Mouse (Mus musculus) intestine, postnatal 0 days (tissue): Measurements from ENCODE around the gene Srcin1. TPM values are rescaled to one million over a fixed set of nuclear protein-coding genes. Genes with fewer than 3 reads are reported as not detected.

Source experiments
- ATAC-seq: fragments of 200-750 bp; cut with Nextera tagmentation; 2 replicates; pipeline ENCODE4 v1.8.0; 2017; ENCODE audit warnings: mild to moderate bottlenecking, moderate TSS enrichment, moderate library complexity
- H3K27ac ChIP-seq: fragments of 300-500 bp; sonication (generic); 2 replicates; pipeline ENCODE4 v1.5.1; 2014; ENCODE audit warnings: mild to moderate bottlenecking, low read depth, low read length, moderate library complexity
- H3K27me3 ChIP-seq: fragments of 300-500 bp; sonication (generic); replicated peaks from 2 replicates; pipeline ENCODE4 v1.6.1; 2014; ENCODE audit warnings: low read length, mixed read lengths; ENCODE audit not compliant: control insufficient read depth, insufficient read depth
- H3K36me3 ChIP-seq: fragments of 300-500 bp; sonication (generic); 2 replicates; pipeline ENCODE4 v1.6.1; 2014; ENCODE audit warnings: mild to moderate bottlenecking, moderate library complexity; ENCODE audit not compliant: control insufficient read depth, insufficient read depth
- H3K4me1 ChIP-seq: fragments of 300-500 bp; sonication (generic); replicated peaks from 2 replicates; pipeline ENCODE4 v1.6.1; 2014; ENCODE audit warnings: antibody characterized with exemption, low read length, mixed read lengths; ENCODE audit not compliant: control insufficient read depth, insufficient read depth
- H3K4me2 ChIP-seq: fragments of 300-500 bp; sonication (generic); replicated peaks from 2 replicates; pipeline ENCODE4 v1.6.1; 2014; ENCODE audit warnings: low read depth, mild to moderate bottlenecking, moderate library complexity
- H3K4me3 ChIP-seq: fragments of 300-500 bp; sonication (generic); 2 replicates; pipeline ENCODE4 v1.5.1; 2014; ENCODE audit warnings: low read depth, low read length
- H3K9ac ChIP-seq: fragments of 300-500 bp; sonication (generic); 2 replicates; pipeline ENCODE4 v1.6.1; 2014; ENCODE audit warnings: mild to moderate bottlenecking, low read depth, low read length
- H3K9me3 ChIP-seq: fragments of 300-500 bp; sonication (generic); 2 replicates; pipeline ENCODE4 v1.6.1; 2016; ENCODE audit warnings: mixed run types; ENCODE audit not compliant: control insufficient read depth
- CTCF ChIP-seq: sonication (generic); IDR thresholded peaks from 2 replicates; pipeline ENCODE4 v1.5.1; 2016; ENCODE audit warnings: low read depth, mild to moderate bottlenecking, control low read depth, antibody characterized with exemption, moderate library complexity
- WGBS: fragments of 180-500 bp; shearing (Covaris S2); extraction: QIAGEN DNeasy Blood & Tissue Kit; methylation state at CpG from one replicate; pipeline ENCODE4 v1.1.7; 2014; 5-methylcytosine and 5-hydroxymethylcytosine counted together
- polyA plus RNA-seq: library from polyadenylated mRNA; unstranded; fragments of >200 nt; fragmentation: Nextera tagmentation; extraction: Ambion mirVana; gene quantifications from 2 replicates; pipeline ENCODE4 v1.2.1, GENCODE M21; 2015

Srcin1 gene
- polyA plus RNA-seq, 1 experiment from 2014 or later, result 0.18 TPM

DNA sequence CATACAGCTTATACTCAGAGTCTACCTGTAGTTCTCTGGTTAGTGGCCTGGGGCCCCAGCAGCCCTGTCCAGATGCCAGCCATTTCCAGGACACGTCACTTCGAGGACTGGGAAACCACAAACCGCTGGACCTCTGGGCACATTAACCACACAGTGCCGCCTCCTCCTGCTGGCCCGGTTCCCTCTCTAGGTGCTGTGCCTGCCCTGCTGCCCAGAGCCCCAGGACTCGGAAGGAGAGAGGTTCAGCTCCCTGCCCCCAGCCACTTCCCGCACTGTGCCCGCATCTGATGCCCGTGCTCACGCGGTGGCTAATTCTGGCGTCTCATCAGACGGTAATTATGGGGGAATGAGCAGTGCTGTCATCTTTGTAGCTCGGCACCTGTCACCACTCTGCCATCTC lies 12.3 kb downstream of the Srcin1 start:
- no peak overlapping the region for H3K4me3 ChIP-seq
- H3K4me1 ChIP-seq, result no peaks in the 10 kb centered on the region
- no peak for TF ChIP-seq CTCF
- no peaks in the 10 kb centered on the region for H3K36me3 ChIP-seq
- peaks cover 40% of the 10 kb centered on the region for H3K27me3 ChIP-seq
- no peak overlapping the region for H3K27ac ChIP-seq
- WGBS, result 65% methylated on average over 14 of the region's 14 CpGs
- no peak overlapping the region for H3K9ac ChIP-seq
- no peak for ATAC-seq
- H3K4me2 ChIP-seq, result no peak overlapping the region
- no peaks in the 10 kb centered on the region for H3K9me3 ChIP-seq

DNA sequence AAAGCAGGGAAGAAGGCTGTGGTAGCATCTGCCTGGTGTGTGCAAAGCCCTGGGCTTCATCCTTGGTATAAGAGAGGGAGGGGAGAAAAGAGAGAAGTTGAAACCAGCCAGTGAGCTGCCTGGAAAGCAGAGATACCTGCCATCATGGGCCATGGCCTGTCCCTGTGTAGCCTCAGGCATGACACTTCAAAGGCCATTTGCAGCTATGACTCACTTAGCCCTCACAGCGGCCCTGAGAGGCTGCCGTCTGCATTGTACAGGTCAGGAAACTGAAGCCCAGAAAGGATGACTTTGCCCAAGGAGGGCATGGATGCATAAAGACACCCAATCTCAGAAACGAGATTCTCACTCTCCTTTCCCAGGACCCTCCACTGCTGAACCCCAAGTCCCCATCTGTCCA lies 13.4 kb downstream of the Srcin1 start:
- H3K4me1 ChIP-seq, result no peaks in the 10 kb centered on the region
- no peak for TF ChIP-seq CTCF

DNA sequence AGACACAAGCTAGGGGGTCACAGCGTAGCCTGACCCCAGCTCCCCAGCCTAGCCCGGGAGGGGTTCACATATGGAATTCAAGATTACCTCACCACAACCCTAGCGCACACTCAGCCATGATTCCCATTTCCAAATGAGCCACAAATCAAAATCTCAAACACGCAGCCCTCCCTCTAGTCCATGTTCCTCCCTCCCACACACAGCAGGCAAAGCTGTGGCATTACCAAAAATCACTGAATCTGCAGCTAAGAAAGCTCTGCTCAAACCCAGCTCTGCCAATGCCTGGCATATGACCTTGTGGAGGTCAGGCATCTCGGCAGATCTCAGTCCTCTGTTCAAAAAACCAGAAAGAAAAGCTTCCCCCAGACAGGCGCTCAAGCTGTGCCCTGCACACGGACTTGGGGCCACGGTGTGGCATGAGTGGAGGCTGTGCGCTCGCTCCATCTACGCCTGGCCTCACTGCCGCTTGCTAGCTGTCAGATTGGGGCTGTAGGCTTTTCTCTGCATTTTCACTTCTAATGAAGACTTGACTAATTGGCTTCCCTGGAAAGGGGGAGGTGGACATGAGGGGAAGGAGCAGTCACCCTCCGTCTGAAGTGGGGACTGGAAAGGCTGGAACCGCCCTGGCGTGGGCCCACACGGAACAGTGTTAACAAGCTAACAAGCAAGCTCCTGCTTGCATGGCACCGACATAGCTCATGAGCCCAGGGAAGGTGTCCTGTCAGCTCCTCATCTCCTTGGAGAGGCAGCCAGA lies 15.6 kb downstream of the Srcin1 start:
- no peaks in the 10 kb centered on the region for H3K36me3 ChIP-seq
- ATAC-seq, result no peak
- WGBS, result 67% methylated on average over 17 of the region's 17 CpGs
- H3K4me3 ChIP-seq, result no peak overlapping the region
- H3K27ac ChIP-seq, result no peak overlapping the region
- H3K9ac ChIP-seq, result no peak overlapping the region
- no peaks in the 10 kb centered on the region for H3K9me3 ChIP-seq
- H3K4me1 ChIP-seq, result no peaks in the 10 kb centered on the region
- H3K27me3 ChIP-seq, result peaks cover 14% of the 10 kb centered on the region; the same call in 1 of the 2 replicates
- no peak overlapping the region for H3K4me2 ChIP-seq
- TF ChIP-seq CTCF, result no peak

More for the DNA sequence above, 13.4 kb downstream of the Srcin1 start:
- WGBS, result 43% methylated on average over 3 of the region's 3 CpGs
- Histone ChIP-seq H3K27me3 (peaks cover 35% of the 10 kb centered on the region), H3K9ac (no peak overlapping the region), H3K4me2 (no peak overlapping the region), H3K9me3 (no peaks in the 10 kb centered on the region), H3K27ac (no peak overlapping the region), H3K4me3 (no peak overlapping the region), H3K36me3 (no peaks in the 10 kb centered on the region)
- ATAC-seq, result no peak

DNA sequence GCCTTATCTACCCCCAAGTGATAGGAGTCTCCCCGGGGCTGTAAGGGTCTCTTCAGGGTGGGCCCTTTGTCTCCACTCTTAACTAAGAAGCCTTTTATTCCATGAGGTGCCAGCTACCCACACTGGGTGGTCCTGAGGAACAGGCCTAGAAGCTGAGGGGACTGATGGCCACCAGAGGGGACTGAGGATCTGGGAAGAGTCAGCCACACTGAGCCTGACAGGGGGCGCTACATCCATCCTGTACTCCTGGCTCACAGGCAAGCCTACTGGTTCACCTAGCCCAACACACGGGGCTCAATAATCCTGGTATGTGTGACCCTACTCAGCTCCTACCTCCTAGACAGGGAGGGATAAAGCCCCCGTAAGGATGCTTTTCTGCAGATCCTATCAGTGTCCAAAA lies 16.4 kb downstream of the Srcin1 start:
- peak; percentile 56 for TF ChIP-seq CTCF
- Histone ChIP-seq H3K27me3 (0 out of 2 replicates have a peak, but pooled peaks cover 8% of the 10 kb centered on the region), H3K27ac (no peak overlapping the region), H3K36me3 (no peaks in the 10 kb centered on the region), H3K4me3 (no peak overlapping the region), H3K9me3 (no peaks in the 10 kb centered on the region), H3K9ac (no peak overlapping the region), H3K4me1 (no peaks in the 10 kb centered on the region), H3K4me2 (no peak overlapping the region)
- ATAC-seq, result no peak
- 65% methylated on average over 4 of the region's 4 CpGs for WGBS

DNA sequence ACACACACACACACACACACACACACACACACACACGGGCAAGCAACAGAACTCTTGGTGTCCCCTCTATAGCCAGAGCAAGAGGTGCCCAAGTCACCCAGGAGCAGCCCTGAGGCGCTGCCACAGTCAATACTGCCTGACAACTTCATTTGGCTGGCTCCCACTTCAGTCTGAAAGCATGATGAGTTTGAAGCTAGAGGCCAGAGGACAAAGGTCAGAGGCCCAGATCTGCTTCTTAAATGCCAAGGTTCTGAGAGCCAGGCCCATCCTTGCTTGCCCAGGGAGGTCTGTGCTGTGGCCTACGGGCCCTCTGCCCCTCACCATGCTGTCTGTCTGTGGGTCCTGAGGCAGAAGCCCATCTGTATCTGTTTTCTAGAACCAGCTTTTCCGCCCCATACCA lies 18.1 kb downstream of the Srcin1 start:
- H3K36me3 ChIP-seq, result no peaks in the 10 kb centered on the region
- TF ChIP-seq CTCF, result no peak
- no peaks in the 10 kb centered on the region for H3K4me1 ChIP-seq
- 0 out of 2 replicates have a peak, but pooled peaks cover 5% of the 10 kb centered on the region for H3K27me3 ChIP-seq
- no peaks in the 10 kb centered on the region for H3K9me3 ChIP-seq
- 53% methylated on average over 4 of the region's 4 CpGs for WGBS
- H3K27ac ChIP-seq, result no peak overlapping the region
- H3K9ac ChIP-seq, result no peak overlapping the region
- H3K4me2 ChIP-seq, result no peak overlapping the region
- H3K4me3 ChIP-seq, result no peak overlapping the region
- ATAC-seq, result no peak

DNA sequence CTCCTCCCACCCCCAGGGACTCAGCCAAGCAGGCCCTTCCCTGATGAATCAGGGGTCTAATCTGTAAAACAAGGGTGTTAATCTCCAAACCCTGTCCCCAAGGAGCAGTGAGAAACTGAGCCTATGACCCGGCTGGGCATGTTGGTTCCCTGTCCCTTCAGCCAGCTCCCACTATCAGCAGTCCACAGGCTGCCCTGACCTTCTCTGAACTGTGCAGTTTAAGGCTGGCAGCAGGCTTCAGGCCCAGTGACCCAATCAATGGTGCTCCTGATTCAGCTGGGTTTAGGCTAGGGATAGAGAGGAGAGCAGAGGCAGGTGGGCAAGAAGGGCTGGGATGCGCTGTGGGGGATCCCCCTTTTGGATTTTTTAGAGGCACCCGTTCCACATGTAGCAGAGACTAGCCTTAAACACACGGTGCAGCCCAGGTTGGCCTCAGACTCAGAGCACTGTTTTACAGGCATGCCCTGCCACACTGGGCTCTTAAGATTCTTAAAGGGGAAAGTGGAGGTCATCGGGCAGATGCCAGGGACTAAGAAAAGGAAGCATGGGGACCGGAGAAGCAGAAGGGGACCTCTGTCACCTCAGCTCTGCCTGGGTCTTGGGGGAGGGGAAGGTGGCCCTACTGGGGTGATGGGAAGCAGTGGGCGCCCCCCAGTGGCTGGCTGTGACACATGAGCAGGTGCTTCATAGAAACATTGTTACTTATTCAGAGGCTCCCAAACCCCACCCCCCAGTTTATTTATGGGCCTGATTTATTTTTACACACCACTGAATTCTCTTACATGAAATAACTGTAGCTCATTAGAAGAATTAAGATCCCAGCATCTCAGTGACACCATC lies 19.2 kb downstream of the Srcin1 start:
- no peak overlapping the region for H3K9ac ChIP-seq
- H3K27ac ChIP-seq, result no peak overlapping the region
- ATAC-seq, result no peak
- H3K4me2 ChIP-seq, result no peak overlapping the region
- no peaks in the 10 kb centered on the region for H3K4me1 ChIP-seq
- peaks cover 2% of the 10 kb centered on the region for H3K27me3 ChIP-seq
- no peak overlapping the region for H3K4me3 ChIP-seq
- H3K36me3 ChIP-seq, result no peaks in the 10 kb centered on the region
- WGBS, result 30% methylated on average over 7 of the region's 7 CpGs
- no peaks in the 10 kb centered on the region for H3K9me3 ChIP-seq
- peak; percentile 77 for TF ChIP-seq CTCF
